Mouse (Mus musculus): ENCODE data around the gene Kcnma1.

GRCm38 (mm10) chr14:23885071-23885470, 129.2 kb downstream of the Kcnma1 start:
- TF ChIP-seq ZC3H11A (IDR thresholded peaks at IDR 0.05; ENCODE audit: borderline replicate concordance, low read depth, low read length) (no peak), ZNF384 (IDR thresholded peaks at IDR 0.05; ENCODE audit: low read depth, low read length) (no peak), HCFC1 (IDR thresholded peaks at IDR 0.05; ENCODE audit: borderline replicate concordance, insufficient read depth, low read length) (no peak)

All from ES-E14 (cell line).